Mouse (Mus musculus): ENCODE results near the gene Lpcat3. TPM values are rescaled to one million over a fixed set of nuclear protein-coding genes. Genes with fewer than 3 reads are reported as not detected.
A peak's percentile ranks its signal among the peaks of the same experiment; 100 is the strongest.

Lpcat3 gene
- polyA plus RNA-seq, 1 experiment from 2014 or later: 45.0 TPM

DNA sequence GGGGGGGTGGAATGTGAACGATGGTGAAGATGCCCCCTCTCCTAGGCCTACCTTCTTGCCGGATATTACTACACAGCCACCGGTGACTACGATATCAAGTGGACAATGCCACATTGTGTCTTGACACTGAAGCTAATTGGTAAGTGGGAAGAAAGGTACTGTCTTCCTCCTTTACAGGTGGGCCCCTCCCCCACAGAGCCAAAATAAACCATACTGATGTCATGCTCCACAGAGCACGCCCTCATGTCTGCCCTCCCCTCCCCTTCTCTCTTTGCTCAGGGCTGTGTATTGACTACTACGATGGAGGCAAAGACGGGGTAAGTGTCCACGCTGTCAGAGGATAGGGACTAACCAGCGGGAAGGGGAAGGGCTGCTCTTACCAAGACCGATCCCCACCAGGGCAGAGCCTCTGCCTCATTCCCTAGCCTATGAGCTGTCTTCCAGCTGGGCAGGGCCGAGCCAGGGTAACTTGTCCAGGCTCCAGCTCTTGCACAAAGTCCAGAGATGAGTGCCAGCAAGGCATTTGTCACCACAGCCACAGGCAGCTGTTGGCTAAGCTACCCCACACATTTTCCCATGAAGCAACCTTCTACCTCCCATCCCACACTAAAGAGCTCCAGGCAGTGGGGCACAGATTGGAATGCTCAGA, 37.3 kb downstream of the Lpcat3 start:
- no peaks in the 10 kb centered on the region for H3K9me3 ChIP-seq (ENCODE audit: control insufficient read depth, low read length)
- H3K27ac ChIP-seq (replicated peaks in 1 of 2; ENCODE audit: control insufficient read depth in 1 of 2, insufficient read depth in 1 of 2, low read depth in 2 of 2, low read length in 2 of 2): 0 out of 4 replicates have a peak overlapping the region, but pooled peaks of 1 of the 2 experiments have one; percentile 35
- whole genome bisulfite sequencing: 66% methylated on average over 11 of the region's 11 CpGs
- H3K4me3 ChIP-seq (ENCODE audit: control insufficient read depth in 1 of 2, insufficient read depth in 1 of 2, low read depth in 1 of 2, low read length in 2 of 2): no peak overlapping the region
- no peak overlapping the region for H3K4me2 ChIP-seq (ENCODE audit: low read length)
- H3K9ac ChIP-seq (ENCODE audit: low read length): no peak overlapping the region
- peaks cover 65% of the 10 kb centered on the region for H3K36me3 ChIP-seq (ENCODE audit: control insufficient read depth, insufficient read depth, low read length)
- 0 out of 2 replicates have a peak, but pooled peaks have one; percentile 19 for ATAC-seq (ENCODE audit: insufficient number of reproducible peaks, insufficient read depth, low FRiP score, low read depth)
- no peaks in the 10 kb centered on the region for H3K27me3 ChIP-seq (ENCODE audit: control insufficient read depth, insufficient read depth, low read length)
- peaks cover 0 to 2% of the 10 kb centered on the region in 2 experiments; a peak in 2 of 4 replicates for H3K4me1 ChIP-seq (ENCODE audit: control insufficient read depth in 2 of 2, insufficient read depth in 2 of 2, low read length in 2 of 2)

DNA sequence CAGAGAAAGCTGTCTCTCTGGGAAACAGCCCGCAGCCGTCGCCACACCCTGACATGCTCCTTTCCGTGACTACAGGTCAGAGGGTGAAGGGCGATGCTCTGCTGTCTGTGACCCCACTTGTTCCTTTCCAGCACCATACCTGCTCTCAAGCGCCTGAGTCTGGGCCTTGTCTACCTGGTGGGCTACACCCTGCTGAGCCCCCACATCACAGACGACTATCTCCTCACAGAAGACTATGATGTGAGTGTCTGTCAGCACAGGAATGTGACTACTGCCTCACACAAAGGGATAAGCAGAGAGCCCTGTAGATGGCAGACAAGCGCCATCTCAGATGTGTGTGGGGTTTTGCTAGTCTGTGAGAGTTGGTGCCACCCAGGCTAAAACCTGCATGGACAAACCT, 38.5 kb downstream of the Lpcat3 start:
- Histone ChIP-seq H3K36me3 (ENCODE audit: control insufficient read depth, insufficient read depth, low read length) (peaks cover 77% of the 10 kb centered on the region), H3K4me3 (ENCODE audit: control insufficient read depth in 1 of 2, insufficient read depth in 1 of 2, low read depth in 1 of 2, low read length in 2 of 2) (no peak overlapping the region), H3K4me1 (ENCODE audit: control insufficient read depth in 2 of 2, insufficient read depth in 2 of 2, low read length in 2 of 2) (peaks cover 2 to 3% of the 10 kb centered on the region in 2 experiments; a peak in 2 of 4 replicates), H3K9ac (ENCODE audit: low read length) (no peak overlapping the region), H3K27me3 (ENCODE audit: control insufficient read depth, insufficient read depth, low read length) (no peaks in the 10 kb centered on the region), H3K9me3 (ENCODE audit: control insufficient read depth, low read length) (no peaks in the 10 kb centered on the region), H3K27ac (replicated peaks in 1 of 2; ENCODE audit: control insufficient read depth in 1 of 2, insufficient read depth in 1 of 2, low read depth in 2 of 2, low read length in 2 of 2) (no peak overlapping the region), H3K4me2 (ENCODE audit: low read length) (no peak overlapping the region)
- 69% methylated on average over 8 of the region's 8 CpGs for WGBS
- no peak for ATAC-seq (ENCODE audit: insufficient number of reproducible peaks, insufficient read depth, low FRiP score, low read depth)

DNA sequence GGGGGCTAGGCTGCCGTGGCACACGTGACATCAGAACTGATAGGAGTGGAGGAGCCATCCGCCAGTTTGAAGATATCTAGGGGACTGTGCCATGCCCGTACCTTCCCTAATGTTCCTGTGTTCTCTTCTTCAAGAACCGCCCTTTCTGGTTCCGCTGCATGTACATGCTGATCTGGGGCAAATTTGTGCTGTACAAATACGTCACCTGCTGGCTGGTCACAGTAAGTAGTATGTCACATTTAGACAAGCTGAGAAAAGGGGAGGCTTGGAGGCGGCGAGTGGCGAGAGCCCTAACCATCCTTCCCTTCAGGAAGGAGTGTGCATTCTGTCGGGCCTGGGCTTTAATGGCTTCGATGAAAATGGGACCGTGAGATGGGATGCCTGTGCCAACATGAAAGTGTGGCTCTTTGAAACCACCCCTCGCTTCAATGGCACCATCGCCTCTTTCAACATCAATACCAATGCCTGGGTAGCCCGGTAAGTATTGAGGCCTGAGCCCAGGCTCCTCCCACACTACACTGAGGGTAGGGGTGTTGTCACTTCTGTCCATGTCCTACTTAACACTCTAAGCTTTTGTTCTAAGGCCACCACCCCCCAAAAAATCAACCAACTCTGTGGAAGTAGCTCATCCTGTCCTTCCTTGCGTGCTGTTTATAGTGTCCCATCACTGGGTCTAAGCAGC, 39.4 kb downstream of the Lpcat3 start:
- H3K36me3 ChIP-seq (ENCODE audit: control insufficient read depth, insufficient read depth, low read length): peaks cover 85% of the 10 kb centered on the region
- no peak overlapping the region for H3K4me2 ChIP-seq (ENCODE audit: low read length)
- H3K4me3 ChIP-seq (ENCODE audit: control insufficient read depth in 1 of 2, insufficient read depth in 1 of 2, low read depth in 1 of 2, low read length in 2 of 2): no peak overlapping the region
- no peaks in the 10 kb centered on the region for H3K9me3 ChIP-seq (ENCODE audit: control insufficient read depth, low read length)
- 92% methylated on average over 17 of the region's 17 CpGs for WGBS
- no peaks in the 10 kb centered on the region for H3K27me3 ChIP-seq (ENCODE audit: control insufficient read depth, insufficient read depth, low read length)
- no peak for ATAC-seq (ENCODE audit: insufficient number of reproducible peaks, insufficient read depth, low FRiP score, low read depth)
- no peak overlapping the region for H3K27ac ChIP-seq (replicated peaks in 1 of 2; ENCODE audit: control insufficient read depth in 1 of 2, insufficient read depth in 1 of 2, low read depth in 2 of 2, low read length in 2 of 2)
- no peak overlapping the region for H3K9ac ChIP-seq (ENCODE audit: low read length)
- peaks cover 2 to 7% of the 10 kb centered on the region in 2 experiments; a peak in 2 of 4 replicates for H3K4me1 ChIP-seq (ENCODE audit: control insufficient read depth in 2 of 2, insufficient read depth in 2 of 2, low read length in 2 of 2)

DNA sequence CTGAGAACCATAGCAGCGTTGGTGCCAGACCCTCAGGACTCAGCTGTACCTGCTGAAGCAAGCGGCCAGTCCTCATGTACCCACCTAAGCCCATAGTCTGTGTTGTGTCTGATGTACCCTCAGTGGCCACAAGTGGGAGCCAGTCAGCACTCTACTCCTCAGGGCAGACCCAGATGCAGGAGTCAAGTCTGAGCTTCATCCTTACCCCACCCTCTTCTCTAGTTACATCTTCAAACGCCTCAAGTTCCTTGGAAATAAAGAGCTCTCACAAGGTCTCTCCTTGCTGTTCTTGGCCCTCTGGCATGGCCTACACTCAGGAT, 39.9 kb downstream of the Lpcat3 start:
- Histone ChIP-seq H3K27me3 (ENCODE audit: control insufficient read depth, insufficient read depth, low read length) (no peaks in the 10 kb centered on the region), H3K27ac (replicated peaks in 1 of 2; ENCODE audit: control insufficient read depth in 1 of 2, insufficient read depth in 1 of 2, low read depth in 2 of 2, low read length in 2 of 2) (no peak overlapping the region), H3K4me2 (ENCODE audit: low read length) (no peak overlapping the region), H3K4me1 (ENCODE audit: control insufficient read depth in 2 of 2, insufficient read depth in 2 of 2, low read length in 2 of 2) (peaks cover 2 to 7% of the 10 kb centered on the region in 2 experiments; a peak in 2 of 4 replicates), H3K4me3 (ENCODE audit: control insufficient read depth in 1 of 2, insufficient read depth in 1 of 2, low read depth in 1 of 2, low read length in 2 of 2) (no peak overlapping the region), H3K9ac (ENCODE audit: low read length) (no peak overlapping the region), H3K36me3 (ENCODE audit: control insufficient read depth, insufficient read depth, low read length) (peaks cover 90% of the 10 kb centered on the region), H3K9me3 (ENCODE audit: control insufficient read depth, low read length) (no peaks in the 10 kb centered on the region)
- no peak; the same call in 1 of the 2 replicates for ATAC-seq (ENCODE audit: insufficient number of reproducible peaks, insufficient read depth, low FRiP score, low read depth)
- WGBS: 53% methylated on average over 3 of the region's 3 CpGs

DNA sequence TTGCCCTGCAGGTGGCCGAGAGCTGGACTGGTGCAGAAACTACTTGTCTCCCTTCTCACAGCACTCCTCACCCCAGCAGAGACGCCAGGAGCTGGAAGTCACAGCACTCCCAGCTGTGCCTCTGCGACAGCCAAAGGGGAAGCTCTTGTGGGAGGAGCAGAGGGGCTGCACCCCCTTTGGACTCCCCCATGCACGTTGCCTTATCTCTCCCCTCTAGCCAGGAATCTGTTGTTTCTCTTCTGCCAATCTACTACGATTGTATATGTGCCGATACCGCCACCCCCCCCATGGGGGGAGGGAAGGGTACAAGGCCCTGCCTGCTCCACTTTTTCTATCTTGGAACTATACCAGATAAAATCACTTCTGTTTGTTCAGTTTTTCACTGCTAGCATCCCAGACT, 41.0 kb downstream of the Lpcat3 start:
- Histone ChIP-seq H3K36me3 (ENCODE audit: control insufficient read depth, insufficient read depth, low read length) (peaks cover 92% of the 10 kb centered on the region), H3K9ac (ENCODE audit: low read length) (no peak overlapping the region), H3K27me3 (ENCODE audit: control insufficient read depth, insufficient read depth, low read length) (no peaks in the 10 kb centered on the region), H3K4me3 (ENCODE audit: control insufficient read depth in 1 of 2, insufficient read depth in 1 of 2, low read depth in 1 of 2, low read length in 2 of 2) (no peak overlapping the region), H3K9me3 (ENCODE audit: control insufficient read depth, low read length) (no peaks in the 10 kb centered on the region), H3K27ac (replicated peaks in 1 of 2; ENCODE audit: control insufficient read depth in 1 of 2, insufficient read depth in 1 of 2, low read depth in 2 of 2, low read length in 2 of 2) (no peak overlapping the region), H3K4me2 (ENCODE audit: low read length) (no peak overlapping the region), H3K4me1 (ENCODE audit: control insufficient read depth in 2 of 2, insufficient read depth in 2 of 2, low read length in 2 of 2) (peaks cover 2 to 7% of the 10 kb centered on the region in 2 experiments; a peak in 2 of 4 replicates)
- WGBS: 62% methylated on average over 7 of the region's 7 CpGs
- ATAC-seq (ENCODE audit: insufficient number of reproducible peaks, insufficient read depth, low FRiP score, low read depth): no peak

DNA sequence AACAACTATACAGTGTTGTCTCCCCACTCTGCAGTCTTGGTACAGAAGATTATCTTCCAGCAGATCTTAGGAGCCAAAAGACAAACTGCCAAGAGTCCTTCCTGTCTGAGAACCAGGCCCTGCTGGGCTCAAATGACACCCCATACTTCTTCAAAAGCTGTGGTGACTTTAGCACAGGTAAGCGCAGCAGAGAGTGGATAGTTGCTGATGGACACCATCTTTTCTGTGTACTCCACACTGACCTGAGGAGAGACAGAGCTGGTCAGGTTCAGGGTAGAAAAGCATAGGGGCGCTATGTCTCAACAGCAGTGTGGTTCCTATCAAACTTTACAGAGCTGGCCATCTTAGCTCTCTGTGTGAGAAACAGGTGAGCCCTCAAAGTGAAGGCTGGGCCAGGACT, 41.6 kb downstream of the Lpcat3 start:
- Histone ChIP-seq H3K9ac (ENCODE audit: low read length) (no peak overlapping the region), H3K36me3 (ENCODE audit: control insufficient read depth, insufficient read depth, low read length) (peaks cover 92% of the 10 kb centered on the region), H3K27me3 (ENCODE audit: control insufficient read depth, insufficient read depth, low read length) (no peaks in the 10 kb centered on the region), H3K4me1 (ENCODE audit: control insufficient read depth in 2 of 2, insufficient read depth in 2 of 2, low read length in 2 of 2) (peaks cover 2 to 9% of the 10 kb centered on the region in 2 experiments; a peak in 2 of 4 replicates), H3K4me2 (ENCODE audit: low read length) (no peak overlapping the region), H3K9me3 (ENCODE audit: control insufficient read depth, low read length) (no peaks in the 10 kb centered on the region), H3K27ac (replicated peaks in 1 of 2; ENCODE audit: control insufficient read depth in 1 of 2, insufficient read depth in 1 of 2, low read depth in 2 of 2, low read length in 2 of 2) (no peak overlapping the region), H3K4me3 (ENCODE audit: control insufficient read depth in 1 of 2, insufficient read depth in 1 of 2, low read depth in 1 of 2, low read length in 2 of 2) (no peak overlapping the region)
- no peak for ATAC-seq (ENCODE audit: insufficient number of reproducible peaks, insufficient read depth, low FRiP score, low read depth)
- WGBS: 96% methylated on average over 2 of the region's 2 CpGs

- H3K36me3 ChIP-seq (ENCODE audit: control insufficient read depth, insufficient read depth, low read length): peaks cover 87% of the 10 kb centered on the region
- H3K4me2 ChIP-seq (ENCODE audit: low read length): no peak overlapping the region
- 71% methylated on average over 5 of the region's 5 CpGs for WGBS
- ATAC-seq (ENCODE audit: insufficient number of reproducible peaks, insufficient read depth, low FRiP score, low read depth): no peak
- H3K9ac ChIP-seq (ENCODE audit: low read length): no peak overlapping the region
- H3K9me3 ChIP-seq (ENCODE audit: control insufficient read depth, low read length): no peaks in the 10 kb centered on the region
- H3K27ac ChIP-seq (replicated peaks in 1 of 2; ENCODE audit: control insufficient read depth in 1 of 2, insufficient read depth in 1 of 2, low read depth in 2 of 2, low read length in 2 of 2): no peak overlapping the region; a peak in 1 of 4 replicates
- no peak overlapping the region for H3K4me3 ChIP-seq (ENCODE audit: control insufficient read depth in 1 of 2, insufficient read depth in 1 of 2, low read depth in 1 of 2, low read length in 2 of 2)
- peaks cover 3 to 20% of the 10 kb centered on the region in 2 experiments for H3K4me1 ChIP-seq (ENCODE audit: control insufficient read depth in 2 of 2, insufficient read depth in 2 of 2, low read length in 2 of 2)
- no peaks in the 10 kb centered on the region for H3K27me3 ChIP-seq (ENCODE audit: control insufficient read depth, insufficient read depth, low read length)
Observed at GRCm38 (mm10) chr6:124706061-124706627, 43.3 kb downstream of the Lpcat3 start.
